Mouse (Mus musculus): ENCODE measurements around the gene Ddah2.

The Ddah2 gene

DNA sequence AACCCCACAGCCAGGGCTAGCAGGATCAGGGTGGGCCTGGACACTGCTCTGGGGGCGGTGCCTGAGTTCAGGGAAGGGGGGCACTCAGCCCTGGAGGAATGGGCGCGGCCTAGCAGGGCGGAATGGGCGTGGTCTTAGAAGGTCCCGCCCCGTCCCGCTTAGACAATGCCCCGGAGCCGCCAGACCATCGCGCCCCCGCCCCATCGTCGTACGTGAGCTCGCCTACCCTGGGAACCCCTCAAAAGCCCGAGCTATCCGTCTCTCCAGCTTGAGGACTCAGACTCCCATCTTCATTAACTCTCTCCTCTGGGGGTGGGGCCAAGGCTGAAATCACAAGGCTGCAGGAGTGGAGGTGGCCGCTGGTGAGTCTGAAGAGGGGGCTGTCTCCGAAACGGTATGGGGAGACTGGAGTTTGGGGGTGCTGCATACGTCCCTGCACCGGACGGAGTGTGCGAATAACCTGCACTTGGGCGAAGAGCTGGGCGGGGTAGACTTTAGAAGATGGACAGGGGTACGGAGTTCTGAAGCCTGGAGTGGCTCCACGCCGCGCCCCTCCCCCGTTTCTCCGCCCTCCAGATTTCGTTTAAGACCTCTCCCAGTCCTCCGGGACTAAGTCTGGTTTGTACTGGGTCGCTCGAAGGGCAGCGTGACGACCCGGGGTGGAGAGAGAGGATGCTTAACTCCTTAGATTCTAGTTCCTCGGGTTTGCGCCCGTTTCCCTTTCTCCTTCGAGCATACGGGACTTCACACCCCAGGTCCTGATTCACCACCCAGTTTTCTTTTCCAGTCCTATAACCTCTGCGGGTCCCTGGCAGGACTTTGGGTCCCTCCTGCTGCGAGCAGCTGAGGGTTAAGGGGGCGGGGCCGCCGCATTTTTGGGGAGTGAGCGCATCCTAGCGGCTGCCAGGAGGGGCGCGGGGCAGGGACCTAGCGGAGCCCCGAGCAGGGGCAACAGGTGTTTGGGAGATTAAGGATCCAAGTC, at the start of gene Ddah2:
Gene Ddah2, plus strand, starts transcription at position 125 of the 982 bp plus-strand sequence.
- DNase-seq (ENCODE audit: low spot score), result peak; percentile 83

DNA sequence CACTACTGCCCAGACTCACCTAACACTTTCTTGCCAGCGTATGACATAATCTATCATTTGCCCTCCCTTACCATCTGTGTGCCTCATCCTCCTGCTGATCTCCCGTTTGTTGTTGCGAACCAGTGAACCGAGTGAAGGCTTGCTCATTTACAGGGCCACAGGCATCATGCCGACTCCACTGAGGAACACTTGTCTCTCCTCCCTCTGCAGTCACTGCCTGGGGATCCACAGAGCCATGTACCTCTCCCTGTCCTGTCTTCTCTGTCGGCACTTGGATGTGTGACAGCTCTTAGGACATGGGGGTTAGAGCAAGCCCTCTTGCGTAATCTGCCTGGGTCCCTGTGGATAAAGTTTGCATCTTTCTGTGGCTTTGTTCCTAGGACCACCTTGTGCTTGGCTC, 49.2 kb upstream of the Ddah2 start:
- DNase-seq (ENCODE audit: low spot score), result no peak

GRCm38 (mm10) chr17:35011440-35011839, 47.4 kb upstream of the Ddah2 start:
- no peak for DNase-seq (ENCODE audit: low spot score)

- DNase-seq (ENCODE audit: low spot score), result no peak
Measured at GRCm38 (mm10) chr17:35012430-35012829, 46.4 kb upstream of the Ddah2 start.

GRCm38 (mm10) chr17:35013221-35013620, 45.6 kb upstream of the Ddah2 start:
- DNase-seq (ENCODE audit: low spot score), result no peak

DNA sequence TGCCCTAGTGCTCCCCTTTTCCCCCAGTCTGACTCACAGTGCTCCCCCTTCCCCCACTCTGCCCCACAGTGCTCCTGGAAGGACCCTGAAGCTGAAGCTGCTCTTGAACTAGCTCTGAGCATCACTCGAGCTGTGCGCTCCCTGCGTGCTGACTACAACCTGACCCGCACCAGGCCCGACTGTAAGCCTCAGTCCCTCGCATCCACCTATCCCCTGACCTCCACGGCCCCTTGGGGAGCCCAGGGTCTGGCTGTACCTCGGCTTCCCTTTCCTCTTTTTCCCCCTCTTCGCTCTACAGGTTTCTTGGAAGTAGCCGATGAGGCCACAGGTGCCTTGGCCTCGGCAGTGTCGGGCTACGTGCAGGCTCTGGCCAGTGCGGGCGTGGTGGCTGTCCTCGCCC, 43.5 kb upstream of the Ddah2 start:
- no peak for DNase-seq (ENCODE audit: low spot score)

DNA sequence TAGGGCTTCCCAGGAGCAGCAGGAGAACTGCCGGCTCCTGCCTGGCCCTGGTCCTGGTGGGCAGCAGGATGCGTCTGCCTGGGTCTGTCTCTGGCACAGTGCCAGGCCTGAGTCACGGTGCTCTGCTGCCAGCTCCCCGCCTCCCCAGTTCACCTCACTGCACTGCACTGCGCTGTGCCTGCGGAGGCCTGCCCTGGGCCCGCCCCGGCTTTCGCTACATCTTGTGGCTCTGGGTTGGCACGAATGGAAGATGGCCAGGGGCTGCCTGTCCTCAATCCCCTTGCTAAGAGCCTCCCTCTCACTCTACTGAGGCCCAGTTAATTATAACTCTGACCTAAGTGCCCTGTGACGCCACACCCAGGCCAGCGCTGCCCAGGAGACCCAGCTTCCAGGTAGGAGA, 42.5 kb upstream of the Ddah2 start, which contains the start of gene Vwa7:
Gene Vwa7, plus strand, starts transcription at position 204 of the 400 bp plus-strand sequence.
- no peak for DNase-seq (ENCODE audit: low spot score)

GRCm38 (mm10) chr17:35016791-35017705, 41.8 kb upstream of the Ddah2 start:
- DNase-seq (ENCODE audit: low spot score), result no peak

DNA sequence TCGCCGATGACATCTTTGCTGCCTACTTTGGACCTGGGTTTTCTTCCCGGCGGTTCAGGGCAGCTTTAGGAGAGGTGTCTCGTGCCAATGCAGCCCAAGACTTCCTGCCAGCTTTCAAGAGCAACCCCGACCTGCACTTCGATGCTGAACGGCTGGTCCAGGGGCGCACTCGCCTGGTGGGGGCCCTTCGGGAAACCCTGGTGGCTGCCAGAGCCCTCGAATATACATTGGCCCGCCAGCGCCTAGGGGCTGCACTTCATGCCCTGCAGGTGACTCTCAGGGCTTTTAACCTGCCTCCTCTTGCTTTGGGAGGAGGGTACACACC, 41.2 kb upstream of the Ddah2 start:
- DNase-seq (ENCODE audit: low spot score), result no peak

DNA sequence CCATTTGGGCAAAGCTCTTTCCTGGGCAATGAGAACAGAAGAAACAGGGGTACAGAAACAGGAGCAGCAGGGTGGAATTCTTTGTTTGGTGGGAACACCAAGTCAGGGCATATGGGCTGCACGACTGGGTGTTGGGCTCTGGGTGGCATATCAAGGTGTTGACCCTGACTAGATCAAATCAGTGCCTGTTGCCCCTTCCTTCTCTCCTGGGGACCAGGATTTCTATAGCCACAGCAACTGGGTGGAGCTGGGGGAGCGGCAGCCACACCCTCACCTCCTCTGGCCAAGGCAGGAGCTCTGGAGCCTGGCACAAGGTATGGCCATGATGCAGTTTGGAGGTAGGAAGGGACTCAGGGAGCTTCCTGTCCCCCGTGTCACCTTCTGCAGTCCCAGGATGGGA, 40.7 kb upstream of the Ddah2 start:
- no peak for DNase-seq (ENCODE audit: low spot score)

GRCm38 (mm10) chr17:35019894-35020293, 38.9 kb upstream of the Ddah2 start:
- no peak for DNase-seq (ENCODE audit: low spot score)

GRCm38 (mm10) chr17:35020551-35020950, 38.3 kb upstream of the Ddah2 start:
- DNase-seq (ENCODE audit: low spot score), result no peak

DNA sequence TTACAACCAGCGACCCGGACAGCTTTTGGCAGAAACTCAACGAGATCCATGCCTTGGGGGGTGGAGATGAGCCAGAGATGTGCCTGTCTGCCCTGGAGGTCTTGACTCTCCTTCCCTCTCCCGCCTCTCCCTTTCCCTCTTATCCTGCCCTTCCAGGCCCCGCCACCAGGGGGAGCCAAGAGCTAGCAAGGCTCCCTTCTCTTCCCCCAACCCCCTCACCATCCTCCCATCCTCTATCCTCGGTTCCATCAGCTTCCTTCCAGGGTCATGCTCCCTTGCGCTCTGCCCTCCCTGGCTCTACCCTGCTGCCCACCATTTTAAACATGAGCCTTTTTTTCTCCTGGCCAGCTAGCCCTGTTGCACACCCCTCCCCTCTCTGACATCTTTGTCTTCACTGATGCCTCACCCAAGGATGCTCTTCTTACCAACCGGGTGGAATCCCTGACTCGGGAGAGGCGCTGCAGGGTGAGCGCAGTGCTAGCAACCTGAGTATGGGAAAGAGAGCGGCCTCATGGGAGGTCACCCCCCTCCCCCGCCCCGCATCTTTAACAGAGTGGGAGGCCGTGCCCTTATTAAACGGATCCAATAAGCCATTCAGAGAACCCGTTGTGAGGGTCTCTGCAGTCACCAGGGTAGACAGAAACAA, 37.5 kb upstream of the Ddah2 start:
- DNase-seq (ENCODE audit: low spot score), result peak; percentile 92

DNA sequence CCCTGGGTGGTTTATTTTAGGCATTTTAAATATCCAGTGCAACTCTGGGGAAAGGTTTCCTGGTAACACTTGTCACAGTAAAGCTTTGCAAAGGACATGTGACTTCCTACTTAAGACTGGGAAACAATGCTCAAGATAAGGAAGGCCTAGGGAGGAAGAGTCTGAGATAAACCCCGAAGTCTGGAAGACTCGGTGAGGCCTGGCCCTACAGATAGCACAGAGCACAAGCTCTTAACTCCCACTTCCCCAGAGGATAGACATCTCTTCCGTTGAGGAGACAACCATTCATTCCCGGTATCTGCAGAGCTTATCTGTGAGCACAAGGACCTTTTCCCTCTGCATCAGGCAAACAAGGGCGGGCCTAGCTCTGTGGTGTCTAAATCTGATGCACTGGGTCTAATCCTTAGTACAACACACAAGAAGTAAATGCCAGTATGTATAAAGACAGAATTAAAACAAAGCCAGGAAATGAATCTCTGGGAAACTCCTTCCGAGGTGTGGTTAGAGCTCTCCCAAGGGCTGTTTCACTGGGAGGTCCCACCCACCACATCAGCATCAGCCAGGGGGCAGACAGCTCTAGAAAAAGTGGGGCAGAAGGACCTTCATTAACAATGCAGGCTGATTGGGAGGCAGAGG, 36.9 kb upstream of the Ddah2 start:
- DNase-seq (ENCODE audit: low spot score), result no peak

DNA sequence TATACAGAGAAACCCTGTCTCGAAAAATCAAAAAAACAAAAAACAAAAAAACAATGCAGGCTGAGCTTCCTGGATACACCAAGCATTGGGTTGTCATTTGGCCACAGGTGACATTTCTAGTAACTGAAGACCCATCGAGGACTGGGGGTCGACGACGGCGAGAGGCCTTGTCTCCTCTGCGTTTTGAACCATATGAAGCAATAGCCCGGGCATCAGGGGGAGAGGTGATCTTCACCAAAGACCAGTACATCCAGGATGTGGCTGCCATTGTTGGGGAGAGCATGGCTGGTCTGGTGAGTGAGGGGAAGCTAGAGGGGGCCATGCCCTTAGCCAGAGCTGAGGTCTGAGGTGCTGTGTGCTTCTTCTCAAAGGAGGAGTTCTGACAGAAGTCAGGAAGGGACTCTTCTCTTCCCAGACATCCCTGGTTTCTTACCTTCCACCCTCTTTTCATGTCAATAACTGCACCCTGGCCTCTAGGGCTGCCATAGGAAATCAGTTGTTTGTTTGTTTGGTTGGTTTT, 36.2 kb upstream of the Ddah2 start:
- no peak for DNase-seq (ENCODE audit: low spot score)

GRCm38 (mm10) chr17:35023221-35023620, 35.6 kb upstream of the Ddah2 start:
- DNase-seq (ENCODE audit: low spot score), result no peak

- DNase-seq (ENCODE audit: low spot score), result no peak
Measured at GRCm38 (mm10) chr17:35023756-35024155, 35.1 kb upstream of the Ddah2 start.

- DNase-seq (ENCODE audit: low spot score), result no peak
Measured at GRCm38 (mm10) chr17:35024261-35024660, 34.6 kb upstream of the Ddah2 start.

DNA sequence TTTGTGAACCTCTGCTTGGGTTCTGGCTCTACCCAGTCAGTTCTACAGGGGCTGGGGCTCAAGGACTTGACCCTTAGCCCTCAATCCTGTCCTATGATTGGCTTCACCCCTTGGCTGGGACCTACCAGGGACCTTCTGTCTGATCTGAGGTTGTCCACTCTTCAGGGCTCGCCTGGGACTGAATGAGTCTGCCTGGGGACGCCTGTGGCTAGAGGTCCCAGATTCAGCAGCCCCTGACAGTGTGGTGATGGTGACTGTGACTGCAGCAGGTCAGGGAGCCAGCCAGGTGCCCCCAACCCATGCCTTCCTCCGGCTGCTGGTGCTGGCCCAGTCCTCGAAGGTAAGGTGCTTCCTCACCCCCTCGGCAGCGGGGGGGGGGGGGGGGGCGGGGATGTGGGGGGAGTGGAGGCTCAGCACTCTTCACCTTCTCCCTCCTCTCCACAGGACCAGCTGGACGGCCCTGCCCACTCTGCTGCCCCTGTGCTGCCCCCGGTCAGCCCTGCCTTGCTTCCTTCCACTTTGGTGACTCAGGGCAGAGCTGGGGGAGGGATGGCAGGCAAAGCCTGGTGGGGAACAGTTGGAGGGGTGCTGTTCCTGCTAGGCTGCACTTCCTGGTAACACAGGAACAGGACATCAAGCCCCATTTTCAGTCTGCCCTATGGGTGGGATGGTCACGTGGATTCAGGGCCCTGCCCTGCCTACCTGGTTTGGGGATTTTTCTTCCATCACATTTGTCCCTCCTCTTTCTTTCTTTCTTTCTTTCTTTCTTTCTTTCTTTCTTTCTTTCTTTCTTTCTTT, 33.9 kb upstream of the Ddah2 start:
- DNase-seq (ENCODE audit: low spot score), result no peak

DNA sequence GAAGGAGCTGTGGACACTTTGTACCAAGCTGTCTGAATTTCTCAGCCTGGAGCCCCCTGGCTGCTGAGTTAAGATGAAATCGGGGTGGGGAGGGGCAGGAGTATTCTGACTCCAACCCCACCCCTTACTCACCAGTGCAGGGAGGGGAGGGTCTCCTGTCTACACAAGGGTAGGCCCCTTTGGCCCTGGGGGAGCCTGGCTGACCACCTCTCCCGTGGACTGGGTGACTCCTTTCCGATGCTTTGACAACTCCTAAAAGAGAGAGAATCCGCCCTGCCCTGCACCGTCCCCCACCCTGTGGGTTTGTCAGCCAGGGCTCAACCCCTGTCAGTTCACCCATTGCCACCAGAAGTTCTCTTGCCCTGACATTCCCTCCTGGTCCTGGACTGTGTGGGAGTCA, 32.6 kb upstream of the Ddah2 start:
- DNase-seq (ENCODE audit: low spot score), result no peak
